Mouse (Mus musculus) spleen, postnatal 10 days (tissue): ENCODE measurements at regions not wholly inside any gene's neighbourhood (a gene's known extent, or its start where the extent isn't known, plus 50 kb on each side); places are given as distances from the start of the nearest gene placed in this dataset.

ENCODE experiments used
- DNase-seq, 2 experiments: peaks; one replicate each; pipeline ENCODE4 v3.0.0; 2021 to 2022; ENCODE audit warnings: low spot score in 2 of 2

DNA sequence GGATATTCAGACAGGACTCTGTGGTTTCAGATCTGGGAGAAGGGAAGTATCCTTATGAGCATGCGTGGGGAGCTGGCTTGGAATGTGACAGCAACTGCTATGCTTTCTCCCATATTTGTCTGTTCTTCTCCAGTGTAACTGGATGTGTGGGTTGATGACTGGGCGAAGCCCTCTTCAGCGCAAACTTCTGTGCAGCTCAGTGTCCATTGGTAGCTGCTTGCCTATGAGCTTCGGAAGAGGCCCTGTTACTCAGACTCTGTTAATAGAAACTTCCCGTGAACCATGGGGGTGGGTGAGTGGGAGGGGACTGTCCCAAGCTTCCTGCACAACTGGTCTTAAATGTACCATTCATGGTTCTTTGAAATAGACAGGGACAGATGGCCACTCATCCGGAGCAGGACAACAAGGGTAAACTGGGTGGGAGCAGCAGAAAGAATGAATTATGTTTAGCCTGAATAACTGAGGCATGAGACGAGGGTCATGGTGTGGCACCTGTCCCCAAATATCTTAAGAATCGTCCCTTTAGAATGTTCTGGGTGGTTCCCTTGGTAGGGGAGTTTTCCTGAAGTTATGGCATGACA, 141.1 kb upstream of the Plxnc1 start:
- no peak for DNase-seq

DNA sequence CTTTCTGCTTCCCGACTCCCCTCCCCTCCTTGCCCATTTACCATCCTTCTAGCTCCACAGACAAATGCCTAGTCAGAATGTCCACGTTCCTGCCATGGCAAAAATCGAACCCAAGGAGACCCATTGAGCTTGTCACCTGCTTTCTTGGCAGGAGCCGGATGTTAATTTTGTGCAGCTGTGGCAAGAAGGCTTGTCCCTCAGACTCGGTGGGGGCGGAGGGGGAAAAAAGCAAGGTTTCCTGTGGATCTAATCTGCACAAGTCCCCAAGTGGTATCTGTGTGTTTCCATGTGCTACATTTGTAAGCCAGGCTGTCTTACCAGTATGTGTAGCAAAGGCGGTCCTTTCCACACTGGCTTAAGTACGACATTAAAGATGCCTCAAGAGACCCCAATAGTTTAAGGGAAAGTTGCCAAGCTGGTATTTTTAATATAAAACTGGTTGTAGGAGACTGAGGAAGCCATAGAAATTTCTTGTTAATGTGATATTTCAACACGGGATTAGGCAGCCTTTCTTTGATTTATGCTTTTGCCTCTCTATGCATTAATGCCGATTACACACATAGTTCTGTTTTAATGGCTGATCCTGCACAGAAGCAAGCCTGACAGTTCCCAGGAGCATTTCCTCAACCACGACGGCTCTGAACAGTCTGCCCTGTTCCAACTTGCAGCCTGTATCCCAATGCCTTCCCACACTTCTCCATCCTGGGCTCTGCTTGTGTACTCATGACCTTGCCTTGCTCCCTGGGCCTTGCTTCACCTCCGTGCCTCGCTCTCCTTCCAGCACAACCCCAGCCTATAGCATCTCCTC, 138.9 kb upstream of the Plxnc1 start:
- DNase-seq = no peak

DNA sequence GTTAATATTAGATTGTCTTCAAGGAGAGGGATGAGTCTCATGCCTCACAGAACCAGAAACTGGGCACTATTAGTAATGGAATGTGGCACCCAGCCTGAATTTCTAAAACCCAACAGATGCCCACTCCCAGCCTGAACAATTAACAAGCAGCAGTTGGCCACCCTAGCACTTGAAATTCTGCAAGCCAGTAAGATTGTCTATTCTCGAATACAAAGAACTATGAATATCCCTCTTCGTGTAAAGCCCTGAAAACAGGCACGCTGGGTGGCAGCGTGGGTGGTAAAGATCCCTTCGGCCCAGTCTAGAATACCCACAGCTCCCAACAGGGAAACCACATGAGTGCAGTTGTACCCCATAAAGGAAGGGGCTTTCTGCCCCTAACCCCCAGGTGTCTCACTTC, 138.0 kb upstream of the Plxnc1 start:
- no peak for DNase-seq

DNA sequence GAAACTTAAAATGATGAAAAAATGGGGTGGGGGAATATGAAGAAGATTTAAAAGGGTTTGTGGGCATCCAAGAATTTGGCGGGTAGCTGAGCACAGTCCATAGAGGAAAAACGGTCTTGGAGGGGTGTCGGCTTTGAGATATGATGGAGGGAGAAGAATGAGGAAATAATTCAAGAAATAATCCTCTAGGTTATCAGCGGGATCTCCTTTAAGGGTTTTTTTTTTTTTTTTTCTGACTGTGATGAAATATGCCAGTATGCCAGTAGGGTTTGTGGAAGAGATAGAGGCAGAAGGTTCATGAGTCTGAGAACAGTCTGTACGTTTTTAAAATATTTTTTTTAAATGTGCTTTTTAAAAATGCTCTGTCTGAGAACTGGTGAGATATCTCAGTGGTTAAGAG, 135.3 kb upstream of the Plxnc1 start:
- DNase-seq = no peak

DNA sequence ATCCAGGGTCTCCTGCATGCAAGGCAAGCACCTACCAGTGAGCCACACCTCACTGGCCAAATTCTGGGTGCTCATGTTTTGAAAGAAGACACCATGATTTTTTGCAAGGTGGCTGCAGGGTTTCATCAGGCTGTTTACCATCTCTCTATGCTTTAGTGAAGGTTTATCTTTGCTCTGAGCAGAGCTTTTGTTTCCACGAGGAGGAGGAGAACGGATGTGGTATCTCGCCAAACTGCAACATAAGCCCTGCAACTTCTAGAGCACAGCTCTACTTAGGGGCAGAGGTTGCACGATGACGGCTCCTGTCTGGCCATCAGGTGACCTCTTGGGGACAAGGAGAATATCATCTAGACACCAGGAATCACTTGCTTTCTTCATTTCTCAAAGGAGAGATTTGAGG, 131.8 kb upstream of the Plxnc1 start:
- no peak for DNase-seq

DNA sequence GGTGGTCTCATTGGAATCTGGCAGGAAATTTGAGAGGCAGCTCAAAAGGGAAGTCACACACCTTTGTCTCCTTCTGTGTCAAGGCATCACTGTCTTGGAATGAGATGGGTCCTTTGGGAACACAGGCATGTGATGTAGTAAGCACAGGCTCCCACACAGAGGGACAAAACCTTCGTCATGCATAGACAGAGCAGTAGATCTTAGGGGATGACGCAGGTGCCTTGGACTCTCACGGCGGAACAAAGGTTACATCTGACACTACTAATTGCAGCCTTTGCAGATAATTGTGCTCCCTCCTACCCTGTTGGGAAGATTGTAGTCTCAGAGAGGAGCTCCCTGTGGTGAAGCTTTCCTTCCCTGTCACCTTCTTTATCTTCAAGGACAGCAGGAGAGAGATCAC, 131.3 kb upstream of the Plxnc1 start:
- no peak for DNase-seq

DNA sequence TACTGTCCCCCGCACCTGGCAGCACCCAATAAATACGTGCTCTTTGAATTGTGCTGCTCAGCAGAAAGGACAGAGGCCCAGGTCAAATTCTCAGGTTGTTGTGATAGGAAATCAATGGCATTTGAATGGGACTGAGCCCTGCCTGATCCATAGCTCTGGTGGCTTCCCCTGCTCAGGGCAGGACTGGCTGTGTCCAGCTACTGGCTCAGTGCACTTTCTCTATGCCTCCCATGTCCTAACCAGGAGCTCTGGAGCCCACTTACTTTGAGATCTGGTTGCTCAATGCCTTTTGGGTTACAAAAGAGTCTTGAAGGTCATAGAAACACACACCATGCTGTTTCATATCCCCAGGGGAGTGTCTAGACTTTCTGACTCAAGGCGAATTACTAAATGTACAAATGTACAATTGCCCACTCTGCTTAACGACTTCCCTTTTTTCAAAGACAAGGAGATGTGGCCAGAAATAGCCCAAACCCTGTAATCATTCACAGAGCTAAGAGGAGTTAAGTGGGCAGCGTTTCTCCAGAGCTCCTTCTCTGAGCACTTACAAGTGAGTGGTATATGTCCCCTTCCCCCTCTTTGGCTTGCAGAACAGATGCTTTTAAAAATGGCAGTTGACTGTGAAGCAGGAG, 130.4 kb upstream of the Plxnc1 start:
- no peak for DNase-seq

DNA sequence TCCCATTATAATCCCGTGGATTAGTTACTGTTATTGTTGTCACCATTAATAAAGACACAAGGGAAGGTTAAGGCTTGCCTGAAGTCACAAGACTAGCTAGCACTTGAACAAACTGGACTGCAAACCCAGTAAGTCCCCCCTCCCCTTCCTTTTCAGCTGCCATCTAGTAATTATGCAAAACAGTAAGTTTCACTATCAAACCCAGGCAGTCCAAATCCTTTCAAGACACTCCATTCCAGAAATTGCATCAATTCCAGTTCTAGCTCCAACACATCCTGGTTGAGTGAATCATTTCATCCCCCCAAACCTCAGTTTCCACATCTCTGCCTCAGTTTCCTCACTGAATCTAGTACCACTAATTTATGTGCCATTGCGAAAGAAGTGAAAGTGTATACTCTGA, 129.7 kb upstream of the Plxnc1 start:
- no peak for DNase-seq

DNA sequence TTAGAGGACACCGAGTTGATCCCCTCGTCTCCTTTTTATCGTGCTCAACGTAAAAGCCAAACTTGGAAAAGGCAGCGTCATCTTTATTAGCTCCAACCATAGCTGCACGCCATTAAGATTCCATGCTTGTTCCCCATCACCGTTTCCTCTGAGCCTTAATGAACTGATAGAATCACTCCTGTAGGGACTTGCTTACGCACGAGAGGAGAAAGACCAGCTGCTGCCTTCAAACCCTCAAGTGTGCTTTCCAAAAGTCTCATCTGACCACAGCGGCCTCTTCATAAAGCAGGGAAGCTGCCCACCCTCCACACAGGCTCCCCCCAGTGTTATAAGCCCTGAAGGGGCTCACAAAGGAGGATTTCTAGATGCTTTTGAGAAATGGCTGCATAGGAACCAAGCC, 123.3 kb upstream of the Plxnc1 start:
- DNase-seq = no peak

DNA sequence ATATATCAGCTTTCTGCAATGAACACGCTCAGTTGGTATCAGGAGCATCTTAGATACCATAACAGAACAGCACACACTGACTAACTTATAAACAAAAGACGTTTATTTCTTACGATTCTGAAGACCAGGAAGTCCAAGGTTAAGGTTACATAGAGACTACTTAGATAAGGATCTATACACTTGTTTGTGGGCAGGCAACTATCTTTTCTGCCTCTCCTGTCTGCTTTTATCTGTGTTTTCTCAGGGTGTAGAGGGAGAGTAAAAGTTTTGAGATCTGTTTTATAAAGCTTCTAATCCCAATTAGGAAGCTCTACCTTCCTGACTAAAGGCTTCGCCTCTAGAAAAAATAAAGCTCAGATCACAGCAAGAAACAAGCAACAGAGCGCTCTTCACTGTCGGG, 122.1 kb upstream of the Plxnc1 start:
- DNase-seq = no peak

DNA sequence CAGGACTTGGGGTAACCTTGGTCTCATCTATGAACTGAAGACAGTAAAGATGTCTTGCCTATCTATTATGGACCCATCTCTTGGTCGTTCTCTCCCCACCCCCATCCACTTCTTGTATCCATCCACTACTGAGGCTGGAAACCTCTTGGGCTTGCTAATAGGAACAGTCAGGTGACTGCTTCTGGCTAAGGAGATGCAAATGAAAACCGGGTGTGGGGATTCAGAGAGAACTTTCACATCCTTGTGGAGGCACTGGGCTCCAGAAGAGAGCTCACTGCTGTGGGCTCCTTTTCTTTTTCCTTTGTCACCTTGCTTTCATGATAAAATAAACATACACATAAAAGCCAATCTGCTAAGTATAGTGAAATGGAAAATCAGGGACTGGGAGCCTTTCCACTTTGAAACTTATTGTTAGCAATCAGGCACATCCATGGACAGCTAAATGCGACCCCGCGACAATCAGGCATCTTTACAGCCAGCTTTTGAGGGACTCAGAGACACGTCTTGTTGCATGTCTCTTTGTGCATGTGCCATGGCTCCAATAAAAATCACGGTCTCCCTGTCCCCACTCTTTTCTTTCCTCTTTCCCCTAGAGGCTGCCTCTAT, 115.0 kb upstream of the Plxnc1 start:
- DNase-seq = no peak

DNA sequence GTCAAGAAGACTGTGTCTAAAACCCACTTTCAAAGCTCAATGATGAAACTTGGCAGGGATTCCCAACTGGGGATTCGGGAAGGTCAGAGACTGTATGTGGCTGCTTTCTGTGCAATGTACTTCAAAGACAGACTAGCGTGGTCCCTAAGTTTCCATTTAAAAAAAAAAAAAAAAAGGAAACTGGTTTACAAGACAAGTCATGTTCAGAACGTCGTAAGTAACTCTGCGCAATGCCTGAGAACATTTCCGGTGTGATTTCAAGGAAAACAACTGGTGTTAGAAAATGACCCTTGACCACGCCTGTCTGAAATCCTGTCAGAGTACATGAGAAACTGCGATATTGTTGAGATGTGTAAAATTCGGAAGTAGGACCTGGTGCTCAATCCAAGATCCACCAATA, 114.4 kb upstream of the Plxnc1 start:
- no peak for DNase-seq

DNA sequence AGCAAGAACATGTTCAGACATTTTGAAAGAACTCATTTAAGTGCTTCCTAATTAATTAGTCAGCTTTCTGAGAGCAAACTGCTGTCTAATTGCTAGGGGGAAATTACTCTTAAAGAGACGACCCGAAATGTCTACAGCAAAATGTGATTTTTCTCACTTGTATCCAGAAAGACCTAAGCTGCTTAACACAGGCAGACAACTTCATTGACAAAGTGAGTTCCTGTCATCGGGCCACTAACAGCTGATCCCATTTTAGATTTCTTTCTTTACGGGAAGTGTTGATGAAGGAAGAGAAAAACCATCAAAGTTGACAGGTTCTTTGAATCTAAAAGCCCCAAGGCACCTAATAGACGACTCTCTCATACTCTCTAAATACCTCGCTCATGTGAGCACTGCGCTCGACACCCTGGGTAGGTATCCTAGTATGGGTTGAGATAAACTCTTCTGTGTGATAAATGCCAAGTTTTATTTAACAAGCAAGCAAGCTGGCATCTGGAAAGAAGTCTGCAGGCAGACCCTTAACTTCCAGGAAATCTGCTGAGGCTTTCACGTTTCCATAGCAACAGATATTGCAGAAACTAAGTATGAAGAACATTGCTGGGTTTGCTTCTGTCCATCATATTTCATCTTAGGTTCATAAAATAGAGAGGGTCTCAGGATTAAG, 112.5 kb upstream of the Plxnc1 start:
- no peak for DNase-seq

DNA sequence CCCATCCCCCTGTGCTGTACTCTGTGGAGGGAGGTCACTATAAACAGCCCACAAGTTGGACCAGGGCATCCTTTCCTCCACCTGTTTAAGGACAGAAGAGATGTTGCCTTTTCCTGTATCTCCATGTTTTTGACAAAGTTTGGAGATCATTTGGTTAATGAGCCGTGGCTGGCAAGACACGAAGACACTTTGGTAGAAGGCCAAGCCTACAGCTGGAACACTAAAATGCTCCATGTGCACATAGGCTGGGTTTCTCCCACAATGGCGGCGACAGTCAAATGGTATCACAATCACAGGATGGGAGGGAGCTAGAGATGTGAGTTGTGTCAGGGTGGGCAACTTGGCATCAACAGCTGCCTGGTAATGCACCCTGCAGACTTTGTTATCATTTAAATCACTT, 111.9 kb upstream of the Plxnc1 start:
- no peak for DNase-seq

DNA sequence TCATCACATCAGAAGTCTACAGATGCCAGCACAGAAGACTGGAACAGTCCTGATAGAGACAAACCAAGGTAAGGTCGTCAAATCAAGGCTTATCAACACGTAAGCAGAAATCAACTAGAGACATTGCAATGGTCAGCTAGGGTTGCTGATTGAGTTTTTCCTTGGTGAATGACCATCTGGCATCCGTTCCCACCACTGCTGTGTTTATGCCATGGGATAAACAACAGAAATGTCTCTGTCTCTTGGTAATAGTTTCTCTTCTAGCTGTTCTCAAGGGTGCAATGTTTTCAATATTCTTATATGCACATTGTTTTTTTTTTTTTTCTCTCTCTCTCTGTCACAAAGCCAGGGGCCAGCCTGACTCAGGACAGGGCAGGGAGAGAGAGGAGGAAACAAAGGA, 110.2 kb upstream of the Plxnc1 start:
- DNase-seq = no peak

DNA sequence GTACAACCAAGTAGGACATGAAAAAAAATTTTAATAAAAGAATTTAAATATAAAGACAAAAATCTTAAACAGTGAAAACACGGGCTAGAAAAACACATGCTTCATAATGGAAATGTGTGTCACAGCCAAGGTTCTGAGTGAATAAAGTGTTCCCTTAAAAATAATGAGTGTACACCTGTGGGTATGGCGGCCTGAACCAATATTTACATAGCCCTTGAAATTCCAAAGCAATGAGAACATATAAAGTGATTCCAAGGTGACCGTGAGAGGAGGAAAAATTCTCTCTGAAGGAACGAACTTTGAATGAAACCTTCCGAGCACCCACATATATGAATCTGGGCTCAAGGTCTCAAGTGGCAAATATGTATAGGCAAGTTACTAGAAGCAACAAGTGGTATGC, 104.2 kb upstream of the Plxnc1 start:
- DNase-seq = no peak

DNA sequence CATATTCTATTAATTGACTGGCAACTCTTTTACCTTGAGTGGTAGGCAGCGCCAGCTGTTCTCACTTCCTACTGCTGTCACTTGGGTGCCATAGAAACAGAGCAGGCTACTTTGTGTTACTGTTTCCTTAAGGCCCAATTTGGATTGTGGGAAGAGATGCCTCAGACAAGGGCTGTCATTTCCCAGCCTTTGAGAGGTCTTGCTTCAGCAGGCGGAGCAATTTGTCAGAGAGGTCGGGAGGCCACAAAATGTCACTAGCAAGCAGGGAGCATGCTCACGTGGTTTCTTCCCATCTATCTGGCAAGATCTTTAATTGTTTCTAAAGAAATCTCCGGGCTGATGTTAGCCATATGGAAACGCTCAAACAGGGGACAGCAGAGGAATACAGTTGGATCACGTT, 99.3 kb upstream of the Plxnc1 start:
- DNase-seq = no peak

DNA sequence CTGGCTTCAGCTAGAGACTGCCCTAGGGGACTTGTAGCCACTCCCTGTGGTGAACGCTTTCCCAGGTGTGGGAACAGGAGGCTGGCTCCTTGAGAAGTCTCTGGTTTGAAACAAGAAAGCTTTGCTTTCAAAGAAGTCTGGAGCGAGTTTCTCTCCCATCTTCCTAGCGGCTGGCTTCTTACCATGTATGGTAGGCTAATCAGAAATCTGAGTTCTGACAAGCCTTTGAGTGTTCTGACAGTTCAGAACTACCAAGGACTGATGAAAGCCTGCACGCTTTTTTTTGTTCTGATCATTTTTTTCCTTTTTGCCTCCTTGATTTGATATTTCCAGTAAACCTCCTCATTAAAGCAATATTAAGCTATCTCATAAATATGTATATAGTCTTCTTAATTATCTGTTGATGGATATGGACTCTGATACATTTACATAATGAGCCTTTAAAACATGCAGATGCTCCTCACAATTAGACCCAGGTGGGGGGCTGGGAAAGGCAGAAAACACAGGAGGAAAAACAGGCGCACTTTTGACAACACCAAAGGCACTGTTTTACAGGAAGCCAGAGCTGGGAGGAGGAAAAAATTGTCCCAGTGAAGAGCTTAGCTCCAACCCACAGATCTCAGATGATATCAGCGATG, 95.7 kb upstream of the Plxnc1 start:
- DNase-seq = no peak

DNA sequence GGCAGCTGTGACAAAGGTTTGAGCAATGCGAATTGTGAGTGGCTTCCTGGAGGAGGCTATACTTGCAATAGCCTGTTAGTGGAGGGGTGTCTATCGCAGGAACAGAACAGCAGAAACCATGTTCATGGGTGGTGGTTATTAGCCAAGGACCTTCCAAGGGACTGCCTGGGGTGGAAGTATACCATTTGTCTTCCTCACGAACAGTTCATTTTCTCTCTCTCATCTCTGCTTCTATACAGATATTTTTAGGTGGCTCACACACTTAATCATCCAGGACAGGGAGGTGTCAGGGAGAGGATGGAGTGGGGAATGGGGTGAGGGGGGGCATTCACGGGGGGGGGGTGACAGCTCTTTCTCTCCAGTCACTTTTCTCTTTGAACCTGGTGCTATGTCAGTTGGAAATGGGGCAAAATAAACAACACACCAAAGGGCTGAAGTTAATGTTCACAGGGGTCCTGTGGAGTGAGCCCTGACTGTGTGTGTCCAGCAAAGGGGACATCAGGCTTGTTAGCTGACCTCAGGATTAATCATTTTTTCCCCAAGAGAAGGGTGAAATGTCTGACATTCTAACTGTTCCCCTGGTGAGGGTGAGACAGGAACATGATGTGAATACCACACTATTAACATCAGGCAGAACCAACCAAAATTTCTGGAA, 91.5 kb upstream of the Plxnc1 start:
- no peak for DNase-seq

DNA sequence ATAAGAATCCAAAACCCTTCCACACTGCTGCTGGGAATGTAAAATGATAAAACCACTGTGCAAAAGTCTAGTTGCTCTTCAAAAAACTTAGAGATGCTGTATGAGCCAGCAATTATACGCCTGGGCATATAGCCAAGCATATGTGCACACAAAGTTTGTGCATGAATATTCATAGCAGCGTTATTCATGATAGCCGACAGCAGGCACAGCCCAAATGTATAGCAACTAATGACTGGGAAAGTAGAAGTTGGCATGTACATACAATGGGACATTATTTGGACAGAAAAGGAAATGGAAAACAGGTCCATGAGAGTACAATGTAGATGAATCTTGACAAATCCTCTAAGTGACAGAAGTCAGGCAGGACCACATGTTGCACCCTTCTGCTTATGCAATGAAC, 90.7 kb upstream of the Plxnc1 start:
- DNase-seq = no peak

DNA sequence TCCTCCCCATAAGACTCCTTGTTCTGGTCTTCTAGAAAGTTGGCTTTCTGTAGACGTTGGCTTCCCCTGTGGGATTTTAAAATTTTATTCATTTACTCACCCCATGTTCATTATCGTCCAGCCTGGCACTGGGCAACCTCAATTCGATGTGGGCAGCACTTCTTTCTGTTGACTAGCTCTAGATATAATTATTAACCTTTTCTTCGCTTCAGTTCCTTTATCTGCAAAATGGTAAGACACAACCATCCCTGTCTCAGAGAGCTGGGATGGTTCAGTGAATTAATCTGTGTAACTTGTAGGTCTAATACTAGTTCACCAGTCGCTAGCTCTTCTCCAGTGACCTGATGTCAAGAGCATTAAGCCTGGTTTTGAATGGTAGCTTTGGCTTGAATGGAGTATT, 89.9 kb upstream of the Plxnc1 start:
- DNase-seq = no peak
